Comparison of ENCODE assay signal across 21 mouse cellular contexts in the genomic region with DNA sequence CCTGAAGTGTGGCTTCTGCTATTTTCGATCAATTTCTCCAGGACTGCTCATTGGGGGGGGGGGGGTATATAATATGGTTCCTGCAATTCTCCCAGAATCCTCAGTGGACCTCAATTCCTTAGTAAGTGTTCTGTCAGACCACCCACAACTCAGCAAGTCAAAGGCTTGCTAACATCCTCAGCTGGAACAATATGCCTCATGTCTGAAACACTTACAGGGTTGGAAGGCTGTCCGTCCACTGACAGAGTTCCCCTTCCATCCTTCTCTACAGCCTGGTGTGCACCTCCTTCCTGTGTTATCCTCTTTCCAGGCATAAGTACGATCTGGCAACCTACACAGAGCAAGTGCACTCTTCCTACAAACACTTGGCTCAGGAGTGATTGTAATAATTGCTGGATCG. TPM values are rescaled to one million over a fixed set of nuclear protein-coding genes. Genes with fewer than 3 reads are reported as not detected.
DNase-seq lines count a peak whose midpoint lies in the region; ATAC-seq and TF ChIP-seq lines count a peak whose summit lies in the region.
"Had no signal": no experiment of that assay in that cellular context is flagged by ENCODE, and none has a peak within 500 bp of the region (broad histone marks: within the 10 kb centered on the region; RNA-seq: fewer than 3 reads in every experiment).

No protein-coding gene starts in this region.

- no peaks in the 10 kb centered on the region for H3K27me3 ChIP-seq in limb, embryonic 12.5 days
- no peaks in the 10 kb centered on the region for H3K27me3 ChIP-seq in limb, embryonic 10.5 days (ENCODE audit: low read depth, poor library complexity, severe bottlenecking)
- H3K27me3 ChIP-seq in lung, embryonic 15.5 days = no peaks in the 10 kb centered on the region
- H3K27me3 ChIP-seq in CH12.LX (replicated peaks) = no peaks in the 10 kb centered on the region
- H3K27me3 ChIP-seq in MEL (ENCODE audit: control insufficient read depth in 1 of 2, insufficient read depth in 2 of 2, low read length in 2 of 2) = no peaks in the 10 kb centered on the region
- H3K27me3 ChIP-seq: hindbrain, embryonic 12.5 days; limb, embryonic 15.5 days; midbrain, embryonic 13.5 days had no signal

- 75% methylated on average over 4 of the region's 4 CpGs for WGBS in limb, embryonic 12.5 days
- 83% methylated on average over 4 of the region's 4 CpGs for WGBS in limb, embryonic 10.5 days
- WGBS in lung, embryonic 15.5 days = 42% methylated on average over 4 of the region's 4 CpGs

- no peak overlapping the region for H3K4me3 ChIP-seq in limb, embryonic 12.5 days (replicated peaks)
- no peak overlapping the region for H3K4me3 ChIP-seq in limb, embryonic 10.5 days
- no peak overlapping the region for H3K4me3 ChIP-seq in lung, embryonic 15.5 days
- H3K4me3 ChIP-seq in CH12.LX (replicated peaks in 1 of 3; ENCODE audit: low read depth in 2 of 3, low read length in 2 of 3, poor library complexity in 1 of 3) = no peak overlapping the region
- peak overlapping the region; percentile 24 to 33 for H3K4me3 ChIP-seq in MEL (ENCODE audit: control insufficient read depth in 1 of 2, insufficient read depth in 1 of 2, low read depth in 2 of 2, low read length in 2 of 2)
- H3K4me3 ChIP-seq: erythroblast, embryonic 14.5 days; heart, adult 2 months; hindbrain, embryonic 12.5 days; limb, embryonic 15.5 days; midbrain, embryonic 13.5 days; neural tube, embryonic 13.5 days had no signal

- peaks cover 68% of the 10 kb centered on the region for H3K4me1 ChIP-seq in limb, embryonic 12.5 days (replicated peaks)
- peaks cover 77% of the 10 kb centered on the region for H3K4me1 ChIP-seq in limb, embryonic 10.5 days
- peaks cover 61% of the 10 kb centered on the region for H3K4me1 ChIP-seq in lung, embryonic 15.5 days
- H3K4me1 ChIP-seq in CH12.LX (ENCODE audit: control insufficient read depth in 1 of 2, insufficient read depth in 2 of 2) = peaks cover 15 to 32% of the 10 kb centered on the region in 2 experiments
- peaks cover 11 to 28% of the 10 kb centered on the region in 2 experiments for H3K4me1 ChIP-seq in MEL (ENCODE audit: control insufficient read depth in 1 of 2, insufficient read depth in 2 of 2, low read length in 2 of 2)
- H3K4me1 ChIP-seq: midbrain, embryonic 13.5 days; neural tube, embryonic 13.5 days had no signal

- DNase-seq in limb, embryonic 10.5 days (ENCODE audit: low spot score) = no peak
- no peak for DNase-seq in lung, postnatal 14 days
- DNase-seq in CH12.LX (ENCODE audit: extremely low read depth) (no peak), MEL (ENCODE audit: low read depth, low spot score) (no peak), MN1 (ENCODE audit: low spot score) (no peak)
- no peak for DNase-seq in c-Kit-positive CD71-positive TER-119-positive erythroid progenitor cells, embryonic 14.5 days (ENCODE audit: low spot score)
- DNase-seq: adrenal gland, postnatal 25 days; cerebellum, adult 2 months; cerebellum, postnatal 14 days; gastrocnemius, adult 2 months; gastrocnemius, postnatal 36 days had no signal

- ATAC-seq in limb, embryonic 12.5 days (ENCODE audit: insufficient number of reproducible peaks, insufficient read depth, low FRiP score, low TSS enrichment, low read depth) = no peak
- peak; percentile 41; the same call in 1 of the 2 replicates for ATAC-seq in lung, embryonic 15.5 days (ENCODE audit: borderline replicate concordance, extremely low read depth, low FRiP score, low TSS enrichment)
- ATAC-seq: forebrain, embryonic 16.5 days; hindbrain, postnatal 0 days; midbrain, embryonic 13.5 days had no signal

- dilution Hi-C loops in CH12.LX (cut with MboI; ENCODE audit: extremely low pct_ligation_motif_present, extremely low pct_unique_long_range_greater_than_20kb, low sequenced_read_pairs) = no loop called here

- H3K27ac ChIP-seq in limb, embryonic 12.5 days = 0 out of 2 replicates have a peak overlapping the region, but pooled peaks have one; percentile 17
- H3K27ac ChIP-seq in limb, embryonic 10.5 days = no peak overlapping the region
- H3K27ac ChIP-seq in lung, embryonic 15.5 days = peak overlapping the region; percentile 52
- H3K27ac ChIP-seq in CH12.LX (ENCODE audit: insufficient read depth, low read depth) = no peak overlapping the region
- H3K27ac ChIP-seq in MEL (ENCODE audit: control insufficient read depth, low read depth, low read length) = peak overlapping the region; percentile 13
- H3K27ac ChIP-seq: gastrocnemius, adult 2 months; heart, adult 2 months; hindbrain, embryonic 12.5 days; hindbrain, postnatal 0 days; limb, embryonic 15.5 days; midbrain, embryonic 13.5 days; neural tube, embryonic 13.5 days had no signal

- H3K9me3 ChIP-seq in limb, embryonic 12.5 days = no peaks in the 10 kb centered on the region
- no peaks in the 10 kb centered on the region for H3K9me3 ChIP-seq in limb, embryonic 10.5 days (replicated peaks)
- H3K9me3 ChIP-seq in lung, embryonic 15.5 days = no peaks in the 10 kb centered on the region
- H3K9me3 ChIP-seq in CH12.LX (replicated peaks; ENCODE audit: low read length) (no peaks in the 10 kb centered on the region), MEL (replicated peaks; ENCODE audit: insufficient read depth, low read length) (no peaks in the 10 kb centered on the region)
- H3K9me3 ChIP-seq: hindbrain, embryonic 12.5 days; limb, embryonic 15.5 days; midbrain, embryonic 13.5 days; neural tube, embryonic 13.5 days had no signal

- H3K36me3 ChIP-seq in limb, embryonic 12.5 days = no peaks in the 10 kb centered on the region
- H3K36me3 ChIP-seq in limb, embryonic 10.5 days = no peaks in the 10 kb centered on the region
- no peaks in the 10 kb centered on the region for H3K36me3 ChIP-seq in lung, embryonic 15.5 days
- H3K36me3 ChIP-seq in CH12.LX (replicated peaks in 1 of 2; ENCODE audit: control insufficient read depth in 1 of 2, insufficient read depth in 1 of 2, low read length in 1 of 2) = no peaks in the 10 kb centered on the region
- peaks cover 0 to 18% of the 10 kb centered on the region in 2 experiments; a peak in 2 of 4 replicates for H3K36me3 ChIP-seq in MEL (ENCODE audit: control insufficient read depth in 1 of 2, insufficient read depth in 2 of 2, low read length in 2 of 2)
- H3K36me3 ChIP-seq: hindbrain, embryonic 12.5 days; limb, embryonic 15.5 days; midbrain, embryonic 13.5 days; neural tube, embryonic 13.5 days had no signal

- TF ChIP-seq CTCF in CH12.LX (conservative IDR thresholded peaks at IDR 0.05 in 1 of 2, IDR thresholded peaks at IDR 0.05 in 1 of 2; ENCODE audit: low read depth in 2 of 2, low read length in 2 of 2) (no peak), MEL (IDR thresholded peaks at IDR 0.05 in 2 of 3, conservative IDR thresholded peaks at IDR 0.05 in 1 of 3; ENCODE audit: control insufficient read depth in 1 of 3, insufficient read depth in 1 of 3, low read depth in 2 of 3, low read length in 3 of 3, poor library complexity in 1 of 3, severe bottlenecking in 1 of 3) (no peak)

- in situ Hi-C loops in CH12.LX (cut with MboI; ENCODE audit: low pct_ligation_motif_present, low pct_unique_long_range_greater_than_20kb, low sequenced_read_pairs) = no loop called here

- H3K9ac ChIP-seq in limb, embryonic 12.5 days (replicated peaks) = no peak overlapping the region
- H3K9ac ChIP-seq in lung, embryonic 15.5 days = no peak overlapping the region
- H3K9ac ChIP-seq in CH12.LX (ENCODE audit: insufficient read depth, low read depth) (peak overlapping the region; percentile 8; the same call in 1 of the 2 replicates), MEL (ENCODE audit: control insufficient read depth, low read depth, low read length, poor library complexity, severe bottlenecking) (peak overlapping the region; percentile 22; the same call in 1 of the 2 replicates)
- H3K9ac ChIP-seq: hindbrain, embryonic 12.5 days; limb, embryonic 15.5 days; midbrain, embryonic 13.5 days; neural tube, embryonic 13.5 days had no signal

- no peak for TF ChIP-seq RAD21 in CH12.LX (IDR thresholded peaks at IDR 0.05; ENCODE audit: low read depth, low read length)
- TF ChIP-seq RAD21 in MEL (IDR thresholded peaks at IDR 0.05; ENCODE audit: low read depth, low read length) = no peak

- H3K4me2 ChIP-seq in limb, embryonic 12.5 days = no peak overlapping the region
- H3K4me2 ChIP-seq in lung, embryonic 15.5 days = peak overlapping the region; percentile 39
- H3K4me2 ChIP-seq in CH12.LX (ENCODE audit: insufficient read depth, low read depth, poor library complexity, severe bottlenecking) = peak overlapping the region; percentile 66
- H3K4me2 ChIP-seq: hindbrain, embryonic 12.5 days; midbrain, embryonic 13.5 days; neural tube, embryonic 13.5 days had no signal

- H3K79me2 ChIP-seq in CH12.LX (replicated peaks; ENCODE audit: control insufficient read depth, extremely low read depth, insufficient read depth, poor library complexity, severe bottlenecking) (no peaks in the 10 kb centered on the region), MEL (ENCODE audit: control insufficient read depth, insufficient read depth, low read length, poor library complexity) (no peaks in the 10 kb centered on the region)

- no peak for TF ChIP-seq EP300 in CH12.LX (IDR thresholded peaks at IDR 0.05; ENCODE audit: low read length)
- no peak for TF ChIP-seq EP300 in MEL (IDR thresholded peaks at IDR 0.05; ENCODE audit: low read depth in 1 of 2, low read length in 2 of 2)

- TF ChIP-seq POLR2A in CH12.LX (IDR thresholded peaks at IDR 0.05; ENCODE audit: low read depth, low read length) (no peak), MEL (IDR thresholded peaks at IDR 0.05; ENCODE audit: control insufficient read depth in 1 of 2, insufficient read depth in 1 of 2, low read depth in 1 of 2, low read length in 2 of 2, poor library complexity in 1 of 2) (no peak)

TF ChIP-seq in CH12.LX, 34 proteins besides CTCF, POLR2A, EP300 and RAD21 (continues in another document):
- no peak for TF ChIP-seq ELF1 (IDR thresholded peaks at IDR 0.05; ENCODE audit: low read depth, low read length)
- TF ChIP-seq JUND (conservative IDR thresholded peaks at IDR 0.05; ENCODE audit: low read depth, low read length) = no peak
- TF ChIP-seq TBP (conservative IDR thresholded peaks at IDR 0.05; ENCODE audit: low read depth, low read length) = no peak

TF ChIP-seq in MEL, 35 proteins besides CTCF, POLR2A, EP300 and RAD21 (continues in another document):
- TF ChIP-seq TAL1 (IDR thresholded peaks at IDR 0.05; ENCODE audit: low read length) (no peak), MEF2A (IDR thresholded peaks at IDR 0.05; ENCODE audit: extremely low read depth, insufficient replicate concordance, low read depth, low read length, poor library complexity, severe bottlenecking) (no peak), GATA1 (IDR thresholded peaks at IDR 0.05; ENCODE audit: low read depth, low read length) (no peak)

RNA-seq across cellular contexts. Expression of gene Fli1, which starts 20.2 kb away (rescaled TPM):
- polyA plus RNA-seq in limb, embryonic 12.5 days (2016; fragmentation: Nextera tagmentation; extraction: Ambion mirVana) = 55.6 and 55.9 TPM in 2 replicates
- 50.6 and 71.2 TPM in 2 replicates for polyA plus RNA-seq in limb, embryonic 10.5 days (2016; fragmentation: Nextera tagmentation; extraction: Ambion mirVana)
- 34.4 and 35.2 TPM in 2 replicates for polyA plus RNA-seq in lung, embryonic 15.5 days (2015; fragmentation: Nextera tagmentation; extraction: Ambion mirVana)
- total RNA-seq in CH12.LX (2012; rRNA removed) (20.8 and 23.3 TPM in 2 replicates), CH12.LX (2014; rRNA removed) (29.3 TPM in 2 replicates), MEL (2012; rRNA removed) (22.1 and 24.3 TPM in 2 replicates)
- polyA plus RNA-seq in CH12.LX (2012; ENCODE audit: insufficient read length, low read depth) (20.3 and 20.6 TPM in 2 replicates), MEL (2012; ENCODE audit: insufficient read depth in 1 of 2, insufficient read length in 2 of 2, low read depth in 1 of 2, low replicate concordance in 2 of 2, missing spikeins in 1 of 2) (100 to 1,000 TPM in 1 of 2 experiments, 10 to 100 TPM in 1; 13.8 to 171 TPM)

Comparison
In these comparisons a context has a peak if more than half of its experiments do, and no peak if none do; other contexts are left out.
1. H3K27ac ChIP-seq: peak in limb, embryonic 12.5 days (single experiment), lung, embryonic 15.5 days (single experiment) and MEL (single experiment); none in limb, embryonic 10.5 days (single experiment) and CH12.LX (single experiment).
2. H3K4me3 ChIP-seq: peak in MEL (2 of 2); none in limb, embryonic 12.5 days (single experiment), limb, embryonic 10.5 days (single experiment), lung, embryonic 15.5 days (single experiment) and CH12.LX (0 of 3).
3. H3K9ac ChIP-seq: peak in CH12.LX (single experiment) and MEL (single experiment); none in limb, embryonic 12.5 days (single experiment) and lung, embryonic 15.5 days (single experiment).